Mouse (Mus musculus) brain, embryonic 14.5 days (tissue): Measurements from ENCODE around the gene Eps15l1.

ENCODE experiments used
- CTCF ChIP-seq: fragments of 200-500 bp; IDR thresholded peaks from 2 replicates; pipeline ENCODE4 v1.5.1; 2012; ENCODE audit warnings: inconsistent platforms, mild to moderate bottlenecking, moderate library complexity, borderline replicate concordance; ENCODE audit not compliant: insufficient read depth, insufficient read length; ENCODE audit errors: extremely low read depth
- POLR2A ChIP-seq: fragments of 200-500 bp; IDR thresholded peaks from 2 replicates; pipeline ENCODE4 v1.6.1; 2012; ENCODE audit warnings: mild to moderate bottlenecking, inconsistent platforms, borderline replicate concordance; ENCODE audit not compliant: poor library complexity, insufficient read depth, insufficient read length, severe bottlenecking; ENCODE audit errors: extremely low read depth

DNA sequence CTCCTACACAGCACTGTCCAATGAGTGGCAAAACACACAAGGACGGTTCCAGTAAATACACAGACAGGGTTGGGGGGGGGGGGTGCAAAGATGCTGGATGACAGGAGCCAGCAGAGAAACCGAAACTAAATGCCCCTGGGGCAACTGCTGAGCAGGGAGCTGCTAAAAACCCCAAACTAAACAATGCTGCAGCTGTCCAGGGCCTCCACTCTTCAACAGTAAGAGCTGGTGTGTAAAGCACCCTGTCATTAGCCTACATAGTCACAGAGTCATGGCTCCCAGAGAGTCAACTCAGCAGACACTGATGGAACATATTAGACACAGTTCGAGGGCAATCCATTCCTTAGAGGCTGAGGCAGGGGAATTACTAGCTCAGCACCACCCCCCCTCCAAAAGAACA is 11.8 kb downstream of the Eps15l1 start:
- no peak for TF ChIP-seq CTCF
- TF ChIP-seq POLR2A = no peak
